Mouse (Mus musculus) limb, embryonic 15.5 days (tissue): ENCODE results near the gene Spesp1. TPM values are rescaled to one million over a fixed set of nuclear protein-coding genes. Genes with fewer than 3 reads are reported as not detected.

Experiments
- microRNA-seq: library from miRNA; unstranded; fragments of <30 nt; microRNA quantifications from one replicate; pipeline ENCODE4, GENCODE M21; 2016
- polyA plus RNA-seq: library from polyadenylated mRNA; unstranded; fragments of >200 nt; fragmentation: Nextera tagmentation; extraction: Ambion mirVana; gene quantifications from 2 replicates; pipeline ENCODE4 v1.2.1, GENCODE M21; 2015

The Spesp1 gene
- polyA plus RNA-seq, 1 experiment from 2014 or later: not detected

Small RNAs within 50 kb of the gene (microRNA-seq; reads per million reads assigned to microRNA genes)
- not detected for gene Gm25603

Other genes with a start within 250 kb of the Spesp1 start
- 26.8 and 29.1 TPM in 2 replicates for gene Glce, start 159.6 kb downstream of the Spesp1 start, polyA plus RNA-seq
- 161 and 166 TPM in 2 replicates for gene Anp32a, start 59.1 kb upstream of the Spesp1 start, polyA plus RNA-seq